ENCODE assay signal across 21 mouse cellular contexts in genomic region chr7:49423943-49424342, GRCm38 (mm10).
A peak's percentile ranks its signal among the peaks of the same experiment; 100 is the strongest.
DNase-seq lines count a peak whose midpoint lies in the region; ATAC-seq and TF ChIP-seq lines count a peak whose summit lies in the region.
"Had no signal": no experiment of that assay in that cellular context is flagged by ENCODE, and none has a peak within 500 bp of the region (broad histone marks: within the 10 kb centered on the region; RNA-seq: fewer than 3 reads in every experiment).

No protein-coding gene starts in this region.

- peak overlapping the region; percentile 11; the same call in 1 of the 2 replicates for H3K9ac ChIP-seq in liver, adult 2 months (ENCODE audit: low read depth, low read length)
- no peak overlapping the region for H3K9ac ChIP-seq in liver, postnatal 0 days (replicated peaks)
- no peak overlapping the region for H3K9ac ChIP-seq in intestine, embryonic 16.5 days (ENCODE audit: low read depth, low read length)
- H3K9ac ChIP-seq: embryonic facial prominence, embryonic 12.5 days; forebrain, embryonic 13.5 days; forebrain, embryonic 15.5 days had no signal

- WGBS in liver, adult 2 months = 35% methylated on average over 6 of the region's 6 CpGs
- 64% methylated on average over 6 of the region's 6 CpGs for WGBS in liver, postnatal 0 days (ENCODE audit: insufficient replicate concordance)
- WGBS in intestine, embryonic 16.5 days = 67% methylated on average over 6 of the region's 6 CpGs
- 31% methylated on average over 6 of the region's 6 CpGs for WGBS in large intestine, adult 2 months

- H3K9me3 ChIP-seq in liver, postnatal 0 days (ENCODE audit: low read length) = no peaks in the 10 kb centered on the region
- H3K9me3 ChIP-seq in intestine, embryonic 16.5 days (ENCODE audit: control insufficient read depth, low read length) = no peaks in the 10 kb centered on the region
- H3K9me3 ChIP-seq: embryonic facial prominence, embryonic 10.5 days; embryonic facial prominence, embryonic 12.5 days; forebrain, embryonic 13.5 days; forebrain, embryonic 15.5 days had no signal

- DNase-seq in liver, adult 2 months (ENCODE audit: extremely low read depth, low read depth, low spot score) = peak; percentile 75
- no peak for DNase-seq in liver, postnatal 0 days
- peak; percentile 3 for DNase-seq in large intestine, adult 2 months (ENCODE audit: low read depth, low spot score)
- no peak for DNase-seq in gastrocnemius, postnatal 25 days
- no peak for DNase-seq in left cerebral cortex, postnatal 36 days (ENCODE audit: low spot score in 2 of 2)
- no peak for DNase-seq in right cerebral cortex, adult 18-20 months
- DNase-seq: adrenal gland, adult 2 months; adrenal gland, postnatal 10 days; adrenal gland, postnatal 25 days; cerebellum, adult 11 months; cerebellum, adult 18-20 months; cerebellum, adult 8-10 months; cerebellum, adult 9-11 months; cerebellum, postnatal 14 days; cerebellum, postnatal 36 days; embryo, embryonic 11 days had no signal

- TF ChIP-seq POLR2A in liver, adult 2 months (IDR thresholded peaks at IDR 0.05; ENCODE audit: extremely low read depth, insufficient read depth, low read length) = no peak

- H3K27me3 ChIP-seq in liver, adult 2 months (ENCODE audit: control insufficient read depth, insufficient read depth, low read length) = no peaks in the 10 kb centered on the region
- no peaks in the 10 kb centered on the region for H3K27me3 ChIP-seq in liver, postnatal 0 days (ENCODE audit: insufficient read depth, low read length)
- no peaks in the 10 kb centered on the region for H3K27me3 ChIP-seq in intestine, embryonic 16.5 days (replicated peaks; ENCODE audit: control insufficient read depth, insufficient read depth, low read length)
- H3K27me3 ChIP-seq: embryonic facial prominence, embryonic 12.5 days; forebrain, embryonic 13.5 days; forebrain, embryonic 15.5 days had no signal

- ATAC-seq in liver, postnatal 0 days = no peak
- ATAC-seq in intestine, embryonic 16.5 days = peak; percentile 89
- ATAC-seq: forebrain, embryonic 13.5 days; forebrain, embryonic 15.5 days had no signal

- no peak for TF ChIP-seq EP300 in liver, postnatal 0 days (IDR thresholded peaks at IDR 0.05; ENCODE audit: low read depth)

- H3K4me1 ChIP-seq in liver, adult 2 months (ENCODE audit: control insufficient read depth, insufficient read depth, low read length) = peaks cover 11% of the 10 kb centered on the region
- 0 out of 2 replicates have a peak, but pooled peaks cover 3% of the 10 kb centered on the region for H3K4me1 ChIP-seq in liver, postnatal 0 days (ENCODE audit: insufficient read depth)
- H3K4me1 ChIP-seq in intestine, embryonic 16.5 days (ENCODE audit: control insufficient read depth, insufficient read depth, low read length) = no peaks in the 10 kb centered on the region

- intact Hi-C loops in left cerebral cortex, postnatal 36 days (cut with DNase I) = no loop called here

- H3K4me2 ChIP-seq in liver, postnatal 0 days (ENCODE audit: low read depth, low read length) = no peak overlapping the region
- H3K4me2 ChIP-seq in intestine, embryonic 16.5 days (ENCODE audit: low read depth, low read length) = no peak overlapping the region
- H3K4me2 ChIP-seq: embryonic facial prominence, embryonic 12.5 days; forebrain, embryonic 13.5 days; forebrain, embryonic 15.5 days had no signal

- H3K27ac ChIP-seq in liver, adult 2 months (replicated peaks; ENCODE audit: insufficient read depth, low read depth, low read length) = peak overlapping the region; percentile 55
- no peak overlapping the region for H3K27ac ChIP-seq in liver, postnatal 0 days (ENCODE audit: low read depth)
- H3K27ac ChIP-seq in intestine, embryonic 16.5 days (ENCODE audit: low read length) = peak overlapping the region; percentile 23; the same call in 1 of the 2 replicates
- H3K27ac ChIP-seq: embryonic facial prominence, embryonic 10.5 days; embryonic facial prominence, embryonic 12.5 days; forebrain, embryonic 13.5 days; forebrain, embryonic 15.5 days had no signal

- H3K79me2 ChIP-seq in liver, adult 2 months (ENCODE audit: control insufficient read depth, insufficient read depth, low read length) = no peaks in the 10 kb centered on the region

- H3K4me3 ChIP-seq in liver, adult 2 months (ENCODE audit: insufficient read depth, low read depth, low read length) = no peak overlapping the region
- H3K4me3 ChIP-seq in liver, postnatal 0 days (ENCODE audit: low read depth, low read length) = no peak overlapping the region
- H3K4me3 ChIP-seq in intestine, embryonic 16.5 days (ENCODE audit: low read length) = no peak overlapping the region
- H3K4me3 ChIP-seq: embryonic facial prominence, embryonic 10.5 days; embryonic facial prominence, embryonic 12.5 days; forebrain, embryonic 13.5 days; forebrain, embryonic 15.5 days had no signal

- peaks cover 4% of the 10 kb centered on the region; the same call in 1 of the 2 replicates for H3K36me3 ChIP-seq in liver, adult 2 months (ENCODE audit: control insufficient read depth, insufficient read depth, low read length)
- no peaks in the 10 kb centered on the region for H3K36me3 ChIP-seq in liver, postnatal 0 days (replicated peaks; ENCODE audit: insufficient read depth, low read length)
- 0 out of 2 replicates have a peak, but pooled peaks cover 3% of the 10 kb centered on the region for H3K36me3 ChIP-seq in intestine, embryonic 16.5 days (ENCODE audit: control insufficient read depth, insufficient read depth, low read length)
- H3K36me3 ChIP-seq: embryonic facial prominence, embryonic 10.5 days; embryonic facial prominence, embryonic 12.5 days; forebrain, embryonic 15.5 days had no signal

- TF ChIP-seq CTCF in liver, adult 2 months (IDR thresholded peaks at IDR 0.05; ENCODE audit: low read depth, low read length) = no peak
- TF ChIP-seq CTCF in liver, postnatal 0 days (IDR thresholded peaks at IDR 0.05; ENCODE audit: low read depth) = no peak

Comparison
In these comparisons a context has a peak if more than half of its experiments do, and no peak if none do; other contexts are left out.
1. DNase-seq: peak in liver, adult 2 months (single experiment) and large intestine, adult 2 months (single experiment); none in liver, postnatal 0 days (single experiment), gastrocnemius, postnatal 25 days (single experiment), left cerebral cortex, postnatal 36 days (0 of 2) and right cerebral cortex, adult 18-20 months (single experiment).